Mouse (Mus musculus) embryo, embryonic 11 days (tissue): ENCODE measurements around the gene Tmem189.

ENCODE experiments used
- DNase-seq: peaks from one replicate; pipeline ENCODE4 v3.0.0-alpha.2; 2015

Gene Tmem189

GRCm38 (mm10) chr2:167689501-167690218 lies at the start of gene Tmem189:
Gene Tmem189 (minus strand): TSS chr2:167689822.
- peak; percentile 75 for DNase-seq

GRCm38 (mm10) chr2:167739030-167739429 lies 49.4 kb upstream of the Tmem189 start:
- no peak for DNase-seq

GRCm38 (mm10) chr2:167734861-167735260 lies 45.2 kb upstream of the Tmem189 start:
- no peak for DNase-seq

GRCm38 (mm10) chr2:167731149-167731548 lies 41.5 kb upstream of the Tmem189 start:
- no peak for DNase-seq

- no peak for DNase-seq
Measured at GRCm38 (mm10) chr2:167730036-167730435, 40.4 kb upstream of the Tmem189 start.

- DNase-seq, result no peak
Measured at GRCm38 (mm10) chr2:167727161-167727560, 37.5 kb upstream of the Tmem189 start.

GRCm38 (mm10) chr2:167725879-167726278 lies 36.3 kb upstream of the Tmem189 start:
- no peak for DNase-seq

GRCm38 (mm10) chr2:167723589-167724206 lies 34.1 kb upstream of the Tmem189 start:
- no peak for DNase-seq

- DNase-seq, result no peak
Measured at GRCm38 (mm10) chr2:167722538-167722937, 32.9 kb upstream of the Tmem189 start.

- DNase-seq, result no peak
Measured at GRCm38 (mm10) chr2:167721159-167721882, 31.7 kb upstream of the Tmem189 start.

GRCm38 (mm10) chr2:167719520-167719919 lies 29.9 kb upstream of the Tmem189 start:
- no peak for DNase-seq

- no peak for DNase-seq
Measured at GRCm38 (mm10) chr2:167717208-167717607, 27.6 kb upstream of the Tmem189 start.

- no peak for DNase-seq
Measured at GRCm38 (mm10) chr2:167715008-167715407, 25.4 kb upstream of the Tmem189 start.

- DNase-seq, result no peak
Measured at GRCm38 (mm10) chr2:167714298-167714697, 24.7 kb upstream of the Tmem189 start.

GRCm38 (mm10) chr2:167712872-167713821 lies 23.5 kb upstream of the Tmem189 start:
- DNase-seq, result no peak

- DNase-seq, result no peak
Measured at GRCm38 (mm10) chr2:167710574-167710973, 21.0 kb upstream of the Tmem189 start.

- no peak for DNase-seq
Measured at GRCm38 (mm10) chr2:167709969-167710368, 20.3 kb upstream of the Tmem189 start.

- DNase-seq, result no peak
Measured at GRCm38 (mm10) chr2:167708373-167708772, 18.8 kb upstream of the Tmem189 start.

GRCm38 (mm10) chr2:167706183-167706939 lies 16.7 kb upstream of the Tmem189 start:
- DNase-seq, result no peak

- DNase-seq, result no peak
Measured at GRCm38 (mm10) chr2:167704409-167704808, 14.8 kb upstream of the Tmem189 start.

GRCm38 (mm10) chr2:167702126-167702525 lies 12.5 kb upstream of the Tmem189 start:
- no peak for DNase-seq

- no peak for DNase-seq
Measured at GRCm38 (mm10) chr2:167701472-167701871, 11.8 kb upstream of the Tmem189 start.
